Mouse (Mus musculus): ENCODE results near the gene Vinac1. TPM values are rescaled to one million over a fixed set of nuclear protein-coding genes. Genes with fewer than 3 reads are reported as not detected.

Gene Vinac1
- total RNA-seq (2021) = under 1 TPM in 1 of 2 experiments, not detected in 1; 0.07 TPM
- long read RNA-seq, experiment 1 = 0 reads
- long read RNA-seq, experiment 2 = 0 reads

DNA sequence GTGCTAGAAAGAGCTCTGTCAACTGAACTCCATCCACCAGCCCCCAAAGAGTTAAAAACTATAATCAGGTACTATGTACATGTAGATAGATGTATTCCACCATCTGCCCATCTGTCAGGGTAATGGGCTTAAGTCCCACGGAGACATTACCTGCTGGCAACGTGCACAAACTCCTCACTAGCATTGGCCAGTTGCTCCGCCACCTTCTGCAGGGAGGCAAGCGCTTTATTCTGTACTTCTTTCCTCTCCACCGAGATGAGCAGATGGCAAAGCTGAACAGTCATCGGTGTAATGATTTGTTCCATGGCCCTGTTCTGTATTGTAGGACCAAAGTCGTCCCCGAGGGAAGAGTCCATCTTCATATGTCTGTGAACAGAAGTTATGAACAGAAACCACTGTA lies at the start of gene Vinac1:
Vinac1 (minus strand) TSS at position 362 of the 400 bp plus-strand sequence.
- DNase-seq = no peak

- DNase-seq = no peak
Measured at GRCm38 (mm10) chr2:129093926-129094724, 46.2 kb upstream of the Vinac1 start.

DNA sequence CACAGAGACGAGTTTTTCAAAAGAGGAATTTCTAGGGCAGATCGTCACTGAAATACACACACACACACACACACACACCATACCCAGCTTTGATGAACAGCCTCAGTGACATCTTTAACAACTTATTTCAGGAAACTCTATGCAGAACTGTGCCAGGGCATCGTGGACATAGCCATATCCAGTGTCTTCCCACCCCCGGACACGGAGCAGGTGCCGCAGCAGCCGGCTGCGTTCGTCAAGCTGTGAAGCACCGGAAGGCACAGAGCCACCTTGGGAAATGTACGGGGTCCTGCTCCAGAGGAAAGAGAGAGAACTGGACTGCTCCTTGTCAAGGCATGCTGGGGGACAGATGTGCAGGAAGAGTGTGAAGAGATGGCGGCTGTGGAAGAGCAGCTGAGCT lies 44.8 kb upstream of the Vinac1 start:
- no peak for DNase-seq

DNA sequence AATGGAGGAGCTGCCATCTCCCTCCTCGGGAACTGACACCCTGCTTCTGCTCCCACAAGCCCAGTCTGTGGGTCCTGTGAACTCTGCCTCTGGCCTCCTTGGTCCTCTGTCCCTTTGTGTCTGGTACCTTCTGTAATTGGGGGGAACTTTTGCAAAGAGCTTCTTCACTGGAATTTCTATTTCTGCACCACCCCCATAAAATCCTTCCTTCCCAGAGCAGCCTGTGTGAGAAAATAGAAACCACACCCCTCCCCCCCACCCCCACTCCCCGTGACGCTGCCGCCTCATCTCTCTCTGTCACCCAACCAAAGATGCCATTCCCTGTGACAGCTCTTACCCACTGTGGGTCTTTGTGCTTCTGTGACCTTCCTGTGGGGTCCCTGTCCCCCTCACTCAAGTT lies 42.4 kb upstream of the Vinac1 start:
- no peak for DNase-seq

DNA sequence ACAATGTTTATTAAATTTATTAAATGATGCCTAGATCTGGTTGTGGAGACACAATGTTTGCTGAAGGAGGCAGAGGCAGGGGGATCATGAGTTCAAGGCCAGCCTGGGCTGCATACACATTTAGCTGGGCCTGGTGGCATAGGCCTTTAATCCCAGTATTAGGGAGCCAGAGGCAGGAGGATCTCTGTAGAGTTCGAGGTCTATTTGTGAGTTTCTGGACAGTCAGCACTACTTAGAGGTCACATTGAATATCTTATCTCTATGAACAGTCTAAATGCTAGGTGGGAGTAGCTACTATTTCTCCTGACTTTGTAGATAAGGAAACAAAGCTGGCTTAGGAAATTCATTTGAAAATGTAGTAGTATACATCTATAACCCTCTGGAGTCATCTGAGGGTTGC lies 39.5 kb upstream of the Vinac1 start:
- DNase-seq = no peak

DNA sequence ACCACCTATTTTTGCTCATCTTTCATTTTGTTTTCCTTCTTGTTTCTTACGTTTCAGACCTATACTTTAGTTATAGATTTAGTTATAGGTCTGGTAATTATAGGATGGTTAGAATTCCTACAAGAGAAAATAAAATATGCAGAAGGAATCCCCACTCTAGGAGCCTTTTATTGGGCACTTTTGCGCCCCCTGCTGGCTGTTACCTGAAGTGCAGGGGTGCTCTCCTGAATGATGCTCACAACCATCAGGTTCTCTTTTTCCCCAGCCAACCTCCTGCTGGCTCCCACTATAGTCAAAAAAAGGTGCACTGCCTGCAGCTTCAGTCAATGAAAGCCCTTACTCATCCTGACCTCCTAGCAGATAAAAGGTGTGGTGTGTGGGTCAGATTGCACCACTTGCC lies 37.0 kb upstream of the Vinac1 start:
- DNase-seq = peak; percentile 36

DNA sequence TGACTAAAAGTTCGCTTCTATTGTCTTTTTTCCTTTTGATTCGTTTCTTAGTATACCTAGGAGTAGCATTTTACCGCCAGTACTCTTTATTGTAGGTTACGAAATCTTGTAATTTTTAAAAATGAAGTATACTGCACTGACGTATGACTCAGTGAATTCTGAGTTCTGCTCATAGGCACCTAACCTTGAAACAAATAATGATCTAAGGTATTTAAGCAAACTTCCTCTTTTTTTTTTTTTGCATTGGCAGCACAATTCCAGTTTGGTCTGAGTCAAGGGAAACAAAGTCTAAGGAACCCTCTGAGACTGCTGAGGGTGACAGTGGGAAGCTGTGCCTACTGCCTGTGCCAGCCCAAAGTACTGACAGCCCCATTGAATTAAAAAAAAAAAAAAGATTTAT lies 35.5 kb upstream of the Vinac1 start:
- DNase-seq = no peak

DNA sequence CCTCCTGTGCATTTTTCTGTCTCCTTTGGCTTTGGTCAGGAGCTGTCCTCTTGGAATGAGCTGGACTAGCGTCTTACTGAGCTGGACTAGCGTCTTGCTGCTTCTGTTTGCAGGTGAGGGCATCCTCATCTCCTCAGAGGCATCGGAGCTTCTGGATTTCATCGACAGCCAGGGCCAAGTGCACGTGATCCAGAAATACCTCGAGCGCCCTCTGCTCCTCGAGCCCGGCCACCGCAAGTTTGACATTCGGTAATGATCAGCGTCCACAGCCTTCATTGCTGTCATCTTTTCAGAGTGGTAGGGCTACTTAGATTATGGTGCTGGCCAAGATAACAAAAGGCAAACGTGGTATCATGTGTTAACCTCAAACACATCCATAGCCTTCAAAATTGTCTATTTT lies 33.1 kb upstream of the Vinac1 start:
- no peak for DNase-seq

DNA sequence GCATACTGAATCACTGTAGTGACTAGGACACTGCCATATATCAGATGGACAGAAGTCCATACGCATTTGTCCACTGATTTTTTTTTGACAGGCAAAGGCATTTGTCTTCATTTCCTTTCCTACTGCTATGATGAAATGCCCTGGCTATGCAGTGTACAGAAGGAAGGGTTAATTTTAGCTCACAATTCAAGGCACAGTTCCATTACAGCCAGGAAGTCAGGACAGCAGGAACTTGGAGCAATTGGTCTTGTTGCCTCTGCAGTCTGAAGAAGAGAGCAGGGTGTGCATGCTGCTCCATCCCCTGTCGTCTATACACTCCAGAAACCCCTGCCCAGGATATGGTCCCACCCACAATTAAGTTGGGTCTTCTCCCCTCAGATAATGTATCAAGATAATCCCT lies 31.2 kb upstream of the Vinac1 start:
- no peak for DNase-seq

DNA sequence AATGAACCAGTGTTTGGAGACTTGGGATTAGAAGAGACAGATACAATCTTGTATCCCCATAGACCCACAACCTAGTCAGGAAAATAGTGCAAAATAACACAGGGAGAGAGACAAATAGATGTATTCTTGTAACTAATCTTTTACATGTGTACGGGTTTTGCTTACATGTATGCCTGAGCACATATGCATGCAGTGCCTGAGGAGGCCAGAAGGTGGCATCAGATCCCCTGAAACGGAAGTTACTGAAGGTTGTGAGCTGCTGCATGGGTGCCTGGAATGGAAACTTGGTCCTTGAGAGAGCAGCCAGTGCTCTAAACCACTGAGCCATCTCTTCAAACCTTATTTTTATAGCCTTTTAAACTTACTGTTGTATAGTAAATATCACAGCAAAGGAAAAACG lies 30.3 kb upstream of the Vinac1 start:
- no peak for DNase-seq

- no peak for DNase-seq
Measured at GRCm38 (mm10) chr2:129070296-129070695, 22.3 kb upstream of the Vinac1 start.

DNA sequence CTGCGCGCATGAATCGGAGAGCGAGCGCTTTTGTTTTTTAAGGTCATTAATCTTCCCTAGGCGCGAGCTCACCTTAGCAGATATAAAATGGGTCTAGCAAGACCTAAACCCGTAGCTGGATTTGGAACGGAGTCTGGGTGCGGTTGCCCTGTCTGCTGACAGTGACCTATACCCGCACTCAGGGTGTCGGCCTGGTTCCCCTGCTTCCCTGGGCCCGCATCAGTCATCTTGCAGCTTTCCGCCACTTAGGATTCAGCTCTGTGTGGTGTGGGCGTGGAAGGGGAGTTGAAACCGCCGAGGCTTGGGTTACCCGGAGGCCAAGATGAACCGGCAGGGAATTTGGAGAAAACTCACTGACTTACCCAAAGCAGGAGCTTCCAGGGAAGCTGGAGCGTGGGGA lies 18.4 kb upstream of the Vinac1 start:
- peak; percentile 41 for DNase-seq

DNA sequence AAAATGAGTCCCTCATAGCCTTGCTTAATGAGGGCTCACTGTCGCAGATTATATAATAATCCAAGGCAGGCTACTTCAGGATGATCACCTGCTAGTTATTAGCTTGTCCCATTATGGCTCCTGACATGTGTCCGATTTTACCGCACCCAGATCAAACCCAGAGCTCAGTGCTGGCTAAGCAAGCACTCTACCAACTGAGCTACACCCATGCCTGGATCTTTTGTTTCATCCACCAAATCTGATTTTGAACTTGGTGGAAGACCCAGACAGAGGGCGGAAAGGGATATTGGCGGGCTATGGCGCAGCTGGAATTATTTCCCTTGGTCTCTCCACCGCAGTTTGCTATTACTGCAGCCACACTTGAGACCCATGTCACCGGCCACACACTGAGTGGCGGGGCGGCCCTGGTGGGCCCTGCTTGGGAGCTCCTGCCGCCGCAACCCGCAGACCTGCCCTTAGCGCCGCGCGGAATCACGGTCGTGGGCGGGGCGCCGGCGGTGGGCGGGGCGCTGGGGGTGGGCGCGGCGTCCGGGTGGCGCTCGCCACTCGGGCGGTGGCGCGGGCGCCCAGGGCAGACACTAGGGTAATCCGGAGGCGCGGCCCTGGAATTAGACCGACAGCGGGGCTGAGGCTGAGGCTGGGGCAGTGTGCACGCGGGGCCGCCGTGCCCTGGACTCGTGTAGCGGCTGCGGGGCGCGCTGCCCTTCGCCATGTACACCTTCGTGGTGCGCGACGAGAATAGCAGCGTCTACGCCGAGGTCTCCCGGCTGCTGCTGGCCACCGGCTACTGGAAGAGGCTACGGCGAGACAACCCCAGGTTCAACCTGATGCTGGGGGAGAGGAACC lies 17.7 kb upstream of the Vinac1 start, which contains the start of gene Ttl:
Ttl (plus strand) TSS at position 506 of the 846 bp plus-strand sequence.
- peak; percentile 82 for DNase-seq

DNA sequence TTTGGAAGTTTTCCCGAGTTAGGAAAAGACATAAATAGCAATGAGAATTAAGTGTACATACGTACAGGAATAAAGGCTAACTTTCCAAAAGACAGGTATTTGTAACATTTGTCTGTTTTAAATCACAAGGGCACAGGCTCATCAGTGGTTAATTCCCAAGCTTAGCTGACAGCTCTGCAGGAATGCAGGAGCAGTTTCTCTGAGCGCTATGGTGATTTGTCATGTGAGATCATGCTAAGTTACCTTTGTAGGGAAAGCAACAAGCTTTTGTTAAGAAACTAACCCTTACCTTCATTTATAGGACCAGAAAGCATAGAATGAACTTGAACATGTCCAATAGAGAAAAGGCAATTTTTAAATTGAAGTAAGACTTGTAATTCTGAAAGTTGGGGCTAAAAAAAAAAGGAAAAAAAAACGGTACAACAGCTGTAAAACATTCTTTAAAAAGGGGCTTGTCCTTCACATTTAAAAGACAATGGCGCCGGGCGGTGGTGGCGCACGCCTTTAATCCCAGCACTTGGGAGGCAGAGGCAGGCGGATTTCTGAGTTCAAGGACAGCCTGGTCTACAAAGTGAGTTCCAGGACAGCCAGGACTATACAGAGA lies 13.6 kb upstream of the Vinac1 start:
- no peak for DNase-seq

GRCm38 (mm10) chr2:129057920-129058361 lies 10.0 kb upstream of the Vinac1 start:
- no peak for DNase-seq

GRCm38 (mm10) chr2:129057256-129057655 lies 9.3 kb upstream of the Vinac1 start:
- no peak for DNase-seq

- DNase-seq = peak; percentile 24
Measured at GRCm38 (mm10) chr2:129056597-129056996, 8.6 kb upstream of the Vinac1 start.

GRCm38 (mm10) chr2:129055741-129056140 lies 7.8 kb upstream of the Vinac1 start:
- DNase-seq = no peak

DNA sequence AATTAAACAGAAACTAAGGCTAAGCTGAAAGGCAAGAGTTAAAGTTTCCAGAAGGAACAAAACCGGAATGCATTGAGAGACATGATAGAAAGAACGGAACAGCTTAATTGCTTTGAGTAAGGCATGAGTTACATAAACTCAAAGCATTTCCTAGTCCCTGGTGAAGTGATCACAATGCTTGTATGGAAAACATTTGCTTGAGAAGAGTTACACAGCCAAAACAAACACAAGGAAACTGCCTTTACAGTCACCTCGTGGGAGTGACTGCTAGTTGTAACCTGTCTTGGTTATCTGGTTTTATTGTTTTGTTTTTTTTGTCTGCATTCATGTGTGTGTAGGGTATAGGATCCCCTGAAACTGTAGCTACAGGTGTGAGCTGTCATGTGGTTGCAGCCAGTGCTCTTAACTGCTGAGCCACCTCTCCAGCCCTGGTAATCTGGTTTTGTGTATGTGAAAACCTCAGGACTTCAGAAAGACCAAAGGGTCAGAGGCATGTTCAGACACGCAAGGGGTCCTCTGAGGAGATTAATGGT lies 4.5 kb upstream of the Vinac1 start:
- no peak for DNase-seq

DNA sequence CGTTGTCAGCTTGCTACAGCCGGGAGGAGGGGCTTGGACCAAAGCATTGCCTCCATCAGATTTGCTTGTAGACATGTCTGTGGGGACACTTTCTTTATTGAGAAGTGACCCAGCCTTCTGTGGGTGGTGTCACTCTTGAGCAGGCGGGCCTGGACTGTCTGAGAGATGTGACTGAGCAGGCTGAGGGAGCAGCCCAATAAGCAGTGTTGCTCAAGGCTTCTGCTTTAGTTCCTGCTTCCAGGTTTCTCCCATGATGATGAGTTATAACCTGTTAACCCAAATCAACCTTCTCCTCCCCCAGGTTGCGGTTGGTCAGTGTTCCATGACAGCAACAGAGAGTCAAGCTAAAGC lies 1.2 kb downstream of the Vinac1 start:
- DNase-seq = no peak

- DNase-seq = no peak
Measured at GRCm38 (mm10) chr2:129046172-129046845, 1.7 kb downstream of the Vinac1 start.

DNA sequence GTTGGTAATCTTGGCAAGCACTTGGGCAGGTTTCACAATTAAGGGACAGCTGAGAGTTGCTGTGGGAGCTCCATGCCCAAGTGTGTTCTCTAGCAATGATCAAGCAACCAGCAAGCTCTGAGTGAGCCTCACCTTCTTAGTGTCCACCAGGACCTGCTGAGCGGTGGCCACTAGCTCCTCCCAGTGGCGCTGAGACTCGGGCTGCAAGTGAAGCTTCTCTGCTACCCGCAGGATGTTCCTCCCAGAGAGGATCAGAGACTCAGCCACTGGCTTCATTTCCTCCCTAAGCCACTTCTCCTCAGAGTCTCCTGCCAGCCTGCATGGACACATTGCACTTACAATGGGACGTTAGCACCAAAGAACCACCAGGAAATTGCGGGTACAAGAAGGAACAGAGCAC lies 7.4 kb downstream of the Vinac1 start:
- no peak for DNase-seq
